Comparison of ENCODE assay signal across 20 mouse cellular contexts in the genomic region with DNA sequence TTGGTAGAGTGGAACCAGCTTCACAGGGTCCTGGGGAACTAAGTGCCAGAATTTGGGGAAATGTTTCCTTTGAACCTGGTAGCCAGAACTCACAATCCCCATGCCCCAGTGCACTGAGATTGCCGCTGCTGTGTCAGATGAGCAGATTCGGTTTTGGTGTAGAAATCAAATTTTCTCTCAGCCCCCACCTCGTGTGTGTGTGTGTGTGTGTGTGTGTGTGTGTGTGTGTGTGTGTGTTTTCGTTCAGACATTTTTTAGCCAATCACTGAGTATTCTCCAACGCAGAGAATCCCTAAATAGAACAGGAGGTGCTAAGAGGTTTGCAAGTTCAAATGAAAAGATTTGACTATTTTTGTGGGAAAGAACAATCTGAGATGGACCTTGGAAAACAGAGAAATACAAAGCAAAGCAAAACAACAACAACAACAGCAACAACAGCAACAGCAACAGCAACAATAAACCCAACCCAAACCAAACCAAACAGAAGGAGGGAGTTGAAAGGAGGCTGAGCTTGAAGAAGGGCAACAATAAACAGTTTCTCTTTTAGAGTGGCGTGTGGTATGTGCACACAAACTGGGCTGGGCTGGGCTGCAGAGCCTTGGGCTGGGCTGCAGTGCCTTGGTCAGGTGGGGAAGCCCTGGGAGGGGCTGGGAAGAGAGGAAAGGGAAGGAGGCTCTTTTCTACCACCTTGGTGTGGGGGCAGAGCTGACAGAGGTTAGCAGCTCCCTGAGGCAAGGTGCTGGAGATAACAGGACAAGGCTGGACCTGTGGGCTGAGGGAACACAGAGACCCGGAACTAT. TPM values are rescaled to one million over a fixed set of nuclear protein-coding genes. Genes with fewer than 3 reads are reported as not detected.
DNase-seq lines count a peak whose midpoint lies in the region; ATAC-seq and TF ChIP-seq lines count a peak whose summit lies in the region.
"Had no signal": no experiment of that assay in that cellular context is flagged by ENCODE, and none has a peak within 500 bp of the region (broad histone marks: within the 10 kb centered on the region; RNA-seq: fewer than 3 reads in every experiment).

No protein-coding gene starts in this region.

- no peaks in the 10 kb centered on the region for H3K27me3 ChIP-seq in intestine, embryonic 15.5 days (replicated peaks)
- no peaks in the 10 kb centered on the region for H3K27me3 ChIP-seq in intestine, postnatal 0 days (replicated peaks; ENCODE audit: control insufficient read depth, insufficient read depth, low read length)
- peaks cover 2% of the 10 kb centered on the region; the same call in 1 of the 2 replicates for H3K27me3 ChIP-seq in spleen, adult 2 months (ENCODE audit: control insufficient read depth, insufficient read depth, low read length)
- no peaks in the 10 kb centered on the region for H3K27me3 ChIP-seq in ES-Bruce4 (ENCODE audit: control insufficient read depth, insufficient read depth, low read length, poor library complexity, severe bottlenecking)
- H3K27me3 ChIP-seq in stomach, embryonic 15.5 days (replicated peaks), result no peaks in the 10 kb centered on the region
- H3K27me3 ChIP-seq: heart, embryonic 12.5 days had no signal

- WGBS in intestine, embryonic 15.5 days, result 60% methylated on average over 7 of the region's 7 CpGs
- WGBS in intestine, postnatal 0 days, result 53% methylated on average over 7 of the region's 7 CpGs
- WGBS in spleen, adult 2 months, result 63% methylated on average over 7 of the region's 7 CpGs
- 56% methylated on average over 7 of the region's 7 CpGs for WGBS in stomach, embryonic 15.5 days

- ATAC-seq in intestine, embryonic 15.5 days, result peak; percentile 26; the same call in 1 of the 2 replicates
- no peak for ATAC-seq in intestine, postnatal 0 days
- peak; percentile 41; the same call in 1 of the 2 replicates for ATAC-seq in stomach, embryonic 15.5 days (ENCODE audit: insufficient read depth, low FRiP score, low read depth)
- ATAC-seq: forebrain, embryonic 14.5 days had no signal

- H3K4me3 ChIP-seq in intestine, embryonic 15.5 days (replicated peaks), result no peak overlapping the region
- no peak overlapping the region for H3K4me3 ChIP-seq in intestine, postnatal 0 days (ENCODE audit: low read depth, low read length)
- no peak overlapping the region for H3K4me3 ChIP-seq in spleen, adult 2 months (ENCODE audit: extremely low read depth, insufficient read depth, insufficient read length)
- H3K4me3 ChIP-seq in ES-Bruce4 (ENCODE audit: low read depth, low read length), result no peak overlapping the region
- no peak overlapping the region for H3K4me3 ChIP-seq in stomach, embryonic 15.5 days (replicated peaks)
- H3K4me3 ChIP-seq: embryonic facial prominence, embryonic 15.5 days; erythroblast, embryonic 14.5 days; forebrain, embryonic 10.5 days; gastrocnemius, adult 2 months; heart, embryonic 12.5 days had no signal

- H3K27ac ChIP-seq in intestine, embryonic 15.5 days, result no peak overlapping the region
- no peak overlapping the region for H3K27ac ChIP-seq in intestine, postnatal 0 days (ENCODE audit: low read depth, low read length)
- H3K27ac ChIP-seq in spleen, adult 2 months (ENCODE audit: insufficient read depth, low read length), result peak overlapping the region; percentile 34; the same call in 1 of the 2 replicates
- H3K27ac ChIP-seq in ES-Bruce4 (ENCODE audit: insufficient read depth, low read length), result no peak overlapping the region
- no peak overlapping the region for H3K27ac ChIP-seq in stomach, embryonic 15.5 days
- H3K27ac ChIP-seq: embryonic facial prominence, embryonic 15.5 days; forebrain, embryonic 10.5 days; gastrocnemius, adult 2 months had no signal

- no peak overlapping the region for H3K4me2 ChIP-seq in intestine, embryonic 15.5 days (replicated peaks)
- H3K4me2 ChIP-seq in intestine, postnatal 0 days (replicated peaks; ENCODE audit: low read depth), result no peak overlapping the region
- no peak overlapping the region for H3K4me2 ChIP-seq in stomach, embryonic 15.5 days
- H3K4me2 ChIP-seq: embryonic facial prominence, embryonic 15.5 days; heart, embryonic 12.5 days had no signal

- no peak for TF ChIP-seq POLR2A in spleen, adult 2 months (IDR thresholded peaks at IDR 0.05; ENCODE audit: low read depth, low read length)
- TF ChIP-seq POLR2A in ES-Bruce4 (IDR thresholded peaks at IDR 0.05; ENCODE audit: insufficient read depth, low read length), result no peak

- TF ChIP-seq EP300 in ES-Bruce4 (IDR thresholded peaks at IDR 0.05; ENCODE audit: insufficient read depth, low read depth, low read length), result peak; percentile 53; the same call in 1 of the 2 replicates

- H3K9ac ChIP-seq in intestine, embryonic 15.5 days, result no peak overlapping the region
- no peak overlapping the region for H3K9ac ChIP-seq in intestine, postnatal 0 days (ENCODE audit: low read depth, low read length)
- no peak overlapping the region for H3K9ac ChIP-seq in ES-Bruce4 (ENCODE audit: low read depth, poor library complexity, severe bottlenecking)
- H3K9ac ChIP-seq in stomach, embryonic 15.5 days, result no peak overlapping the region
- H3K9ac ChIP-seq: embryonic facial prominence, embryonic 15.5 days; heart, embryonic 12.5 days had no signal

- peaks cover 6% of the 10 kb centered on the region; the same call in 1 of the 2 replicates for H3K4me1 ChIP-seq in intestine, embryonic 15.5 days (replicated peaks)
- H3K4me1 ChIP-seq in intestine, postnatal 0 days (replicated peaks; ENCODE audit: control insufficient read depth, insufficient read depth, low read length), result 0 out of 2 replicates have a peak, but pooled peaks cover 6% of the 10 kb centered on the region
- H3K4me1 ChIP-seq in spleen, adult 2 months (ENCODE audit: control insufficient read depth, insufficient read depth, insufficient read length), result peaks cover 24% of the 10 kb centered on the region; the same call in 1 of the 2 replicates
- H3K4me1 ChIP-seq in ES-Bruce4 (ENCODE audit: control insufficient read depth, insufficient read depth, low read length), result peaks cover 5% of the 10 kb centered on the region
- H3K4me1 ChIP-seq in stomach, embryonic 15.5 days, result peaks cover 12% of the 10 kb centered on the region

- H3K36me3 ChIP-seq in intestine, embryonic 15.5 days, result no peaks in the 10 kb centered on the region
- no peaks in the 10 kb centered on the region for H3K36me3 ChIP-seq in intestine, postnatal 0 days (ENCODE audit: control insufficient read depth, insufficient read depth)
- H3K36me3 ChIP-seq in spleen, adult 2 months (ENCODE audit: control insufficient read depth, insufficient read depth, low read length), result no peaks in the 10 kb centered on the region
- no peaks in the 10 kb centered on the region for H3K36me3 ChIP-seq in ES-Bruce4 (ENCODE audit: control insufficient read depth, insufficient read depth, low read length, poor library complexity, severe bottlenecking)
- no peaks in the 10 kb centered on the region for H3K36me3 ChIP-seq in stomach, embryonic 15.5 days
- H3K36me3 ChIP-seq: embryonic facial prominence, embryonic 15.5 days; forebrain, embryonic 10.5 days; heart, embryonic 12.5 days had no signal

- TF ChIP-seq CTCF in intestine, postnatal 0 days (IDR thresholded peaks at IDR 0.05; ENCODE audit: low read depth), result no peak
- no peak for TF ChIP-seq CTCF in spleen, adult 2 months (IDR thresholded peaks at IDR 0.05; ENCODE audit: extremely low read depth, insufficient read depth, insufficient read length, insufficient replicate concordance)
- TF ChIP-seq CTCF in ES-Bruce4 (IDR thresholded peaks at IDR 0.05; ENCODE audit: low read depth, low read length), result no peak

- no peaks in the 10 kb centered on the region for H3K9me3 ChIP-seq in intestine, embryonic 15.5 days
- H3K9me3 ChIP-seq in intestine, postnatal 0 days (ENCODE audit: control insufficient read depth), result no peaks in the 10 kb centered on the region
- H3K9me3 ChIP-seq in ES-Bruce4 (replicated peaks; ENCODE audit: control insufficient read depth, insufficient read depth, low read length, poor library complexity, severe bottlenecking), result no peaks in the 10 kb centered on the region
- H3K9me3 ChIP-seq in stomach, embryonic 15.5 days, result no peaks in the 10 kb centered on the region
- H3K9me3 ChIP-seq: embryonic facial prominence, embryonic 15.5 days; forebrain, embryonic 10.5 days; heart, embryonic 12.5 days had no signal

- no peak for DNase-seq in spleen, adult 2 months (ENCODE audit: low read depth in 1 of 2, low spot score in 2 of 2)
- no peak for DNase-seq in spleen, adult 12 weeks (ENCODE audit: low spot score)
- DNase-seq in cerebellum, adult 8-10 months, result no peak
- DNase-seq in right cerebral cortex, postnatal 10 days (ENCODE audit: low spot score in 2 of 2), result no peak
- DNase-seq: adrenal gland, adult 2 months; adrenal gland, postnatal 25 days; cerebellum, adult 18-20 months; cerebellum, postnatal 10 days; embryo, embryonic 11 days; gastrocnemius, adult 2 months; gastrocnemius, postnatal 25 days had no signal

RNA-seq across cellular contexts. Expression of a gene that starts 52.9 kb away (rescaled TPM):
- polyA plus RNA-seq in intestine, embryonic 15.5 days (2015; fragmentation: Nextera tagmentation; extraction: Ambion mirVana), result 46.4 and 50.1 TPM in 2 replicates
- 78.9 and 90.2 TPM in 2 replicates for polyA plus RNA-seq in intestine, postnatal 0 days (2015; fragmentation: Nextera tagmentation; extraction: Ambion mirVana)
- polyA plus RNA-seq in spleen, adult 2 months (2012; rRNA removed), result 8.1 and 10.2 TPM in 2 replicates
- 39.2 and 40.3 TPM in 2 replicates for polyA plus RNA-seq in ES-Bruce4 (2011; ENCODE audit: insufficient read depth, insufficient read length, low read depth, missing spikeins)
- polyA plus RNA-seq in stomach, embryonic 15.5 days (2015; fragmentation: Nextera tagmentation; extraction: Ambion mirVana), result 27.4 TPM in 2 replicates
